Mouse (Mus musculus) adrenal gland, postnatal 4 days (tissue): Measurements from ENCODE around the gene Fam160a2. TPM values are rescaled to one million over a fixed set of nuclear protein-coding genes. Genes with fewer than 3 reads are reported as not detected.

Source experiments
- DNase-seq, 2 experiments: peaks; one replicate each; pipeline ENCODE4 v3.0.0; 2021 to 2022; ENCODE audit warnings: low spot score in 2 of 2, mixed read lengths in 2 of 2
- long read RNA-seq, 2 experiments: library from polyadenylated mRNA; stranded (forward); transcript quantifications; one replicate each; pipeline ENCODE4 v2.0.0; 2021
- total RNA-seq, 2 experiments: library from RNA; stranded (reverse); gene quantifications; 2 replicates each; pipeline ENCODE4 v1.2.3; 2021

Fam160a2 gene
- total RNA-seq = 10 to 100 TPM; 35.0 to 41.9 TPM
- long read RNA-seq, experiment 1, full-length matches to known transcripts = 26 of 37 reads
- long read RNA-seq, experiment 1, partial matches to known transcripts = 2 of 37 reads
- long read RNA-seq, experiment 1, other reads (novel, unspliced or antisense) = 9 of 37 reads
- long read RNA-seq, experiment 2, full-length matches to known transcripts = 24 of 44 reads
- long read RNA-seq, experiment 2, partial matches to known transcripts = 9 of 44 reads
- long read RNA-seq, experiment 2, other reads (novel, unspliced or antisense) = 11 of 44 reads

- DNase-seq = peak; percentile 96 to 99
Observed at GRCm38 (mm10) chr7:105399935-105400624, at the start of gene Fam160a2. Gene Fam160a2 (minus strand): TSS chr7:105400054.

- DNase-seq = no peak
Observed at GRCm38 (mm10) chr7:105445076-105445475, 45.2 kb upstream of the Fam160a2 start.

GRCm38 (mm10) chr7:105441426-105441825 is 41.6 kb upstream of the Fam160a2 start:
- DNase-seq = no peak

- no peak for DNase-seq
Observed at GRCm38 (mm10) chr7:105437979-105438772, 38.3 kb upstream of the Fam160a2 start.

GRCm38 (mm10) chr7:105434798-105435197 is 34.9 kb upstream of the Fam160a2 start:
- no peak for DNase-seq

DNA sequence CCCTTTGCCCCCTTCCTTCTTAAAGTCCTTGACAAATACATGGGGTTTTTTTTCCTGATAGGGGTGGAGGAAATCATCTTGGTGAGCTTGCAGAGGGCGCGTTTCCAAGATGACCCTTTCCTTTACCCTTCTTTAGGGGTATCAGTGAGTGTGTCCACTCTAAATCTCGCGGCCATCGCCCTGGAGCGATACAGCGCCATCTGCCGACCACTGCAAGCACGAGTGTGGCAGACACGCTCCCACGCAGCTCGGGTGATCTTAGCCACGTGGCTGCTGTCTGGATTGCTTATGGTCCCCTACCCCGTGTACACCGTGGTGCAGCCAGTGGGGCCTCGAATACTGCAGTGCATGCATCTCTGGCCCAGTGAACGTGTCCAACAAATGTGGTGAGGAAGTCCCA is 34.0 kb upstream of the Fam160a2 start:
- DNase-seq = no peak

DNA sequence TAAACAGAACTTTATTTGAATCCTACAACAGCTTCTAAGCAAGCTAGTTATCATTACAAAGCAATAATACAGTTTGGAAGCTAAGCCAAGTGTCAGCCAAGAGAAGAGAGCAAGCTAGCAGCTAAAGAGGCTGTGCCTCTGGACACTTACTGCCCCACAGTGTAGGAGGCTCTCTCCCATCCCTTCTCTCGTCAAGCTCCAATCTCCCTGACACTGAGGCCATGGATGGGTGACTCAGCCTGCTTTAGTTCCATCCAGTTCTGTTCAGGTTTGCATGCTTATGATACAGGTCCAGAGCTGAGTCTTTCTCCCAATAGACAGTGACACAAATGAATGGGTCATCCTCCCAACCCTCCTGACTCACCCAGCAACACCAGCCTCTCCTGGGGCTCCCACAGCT is 32.2 kb upstream of the Fam160a2 start:
- no peak for DNase-seq

DNA sequence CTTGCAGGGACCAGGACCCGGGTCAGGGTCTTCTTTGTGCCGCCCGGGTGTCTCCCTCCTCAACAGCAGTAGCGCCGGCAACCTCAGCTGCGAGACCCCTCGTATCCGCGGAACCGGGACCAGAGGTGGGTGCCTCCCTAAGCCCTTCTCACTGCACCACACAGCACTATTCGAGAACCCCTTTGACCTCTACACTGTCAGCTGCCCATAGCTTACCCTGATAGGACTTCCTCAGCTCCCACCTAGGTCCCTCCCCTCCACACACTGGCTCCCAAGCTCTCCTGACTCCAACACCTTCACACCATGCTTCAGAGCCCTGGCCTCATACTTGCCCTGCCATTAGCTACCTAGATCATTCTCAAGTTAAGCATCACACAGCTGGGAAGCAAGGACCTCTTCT is 26.2 kb upstream of the Fam160a2 start:
- no peak for DNase-seq

GRCm38 (mm10) chr7:105425424-105426043 is 25.7 kb upstream of the Fam160a2 start, which contains the start of gene Cckbr:
Gene Cckbr (plus strand): TSS chr7:105425731.
- DNase-seq = no peak

GRCm38 (mm10) chr7:105424368-105424767 is 24.5 kb upstream of the Fam160a2 start:
- no peak for DNase-seq

- DNase-seq = no peak
Observed at GRCm38 (mm10) chr7:105420903-105421302, 21.0 kb upstream of the Fam160a2 start.

DNA sequence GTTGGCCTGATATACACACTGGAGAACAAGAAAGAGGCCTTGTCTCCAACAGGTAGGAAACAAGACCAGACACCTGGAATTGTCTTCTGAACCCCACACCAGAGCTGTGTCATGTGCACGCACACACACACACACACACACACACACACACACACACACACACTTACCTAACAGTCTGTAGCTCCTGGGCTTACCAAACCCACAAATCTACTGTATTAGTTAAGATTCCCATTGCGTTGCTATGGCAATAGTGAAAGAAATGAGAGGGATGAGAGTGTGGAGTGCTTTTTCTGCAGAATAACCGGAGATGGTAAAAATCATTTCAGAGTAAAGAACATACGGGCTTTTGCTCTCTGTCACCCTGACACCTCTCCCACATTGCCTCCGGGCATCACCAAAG is 18.3 kb upstream of the Fam160a2 start:
- no peak for DNase-seq

DNA sequence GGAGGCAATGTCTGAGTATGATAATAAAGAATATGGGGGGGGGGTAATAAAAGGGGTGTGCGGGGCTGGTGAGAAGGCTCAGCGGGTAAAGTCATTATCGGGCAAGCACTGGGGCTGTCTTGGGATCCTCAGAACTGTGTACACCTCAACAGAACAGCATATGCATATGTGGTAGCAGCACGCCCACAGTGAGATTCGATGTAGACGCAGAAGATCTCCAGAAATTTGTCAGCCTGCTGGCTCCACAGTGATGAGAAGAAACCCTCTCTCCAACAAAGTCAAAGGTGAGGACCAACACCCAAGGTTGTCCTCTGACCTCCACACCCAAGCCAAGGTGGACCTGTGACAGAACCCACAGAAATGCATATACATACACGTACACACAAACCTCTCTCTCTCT is 16.7 kb upstream of the Fam160a2 start:
- no peak for DNase-seq

- no peak for DNase-seq
Observed at GRCm38 (mm10) chr7:105414385-105414784, 14.5 kb upstream of the Fam160a2 start.

- DNase-seq = peak in 1 of 2 experiments; percentile 42
Observed at GRCm38 (mm10) chr7:105411874-105412632, 12.2 kb upstream of the Fam160a2 start.

GRCm38 (mm10) chr7:105406322-105406721 is 6.5 kb upstream of the Fam160a2 start:
- DNase-seq = no peak

DNA sequence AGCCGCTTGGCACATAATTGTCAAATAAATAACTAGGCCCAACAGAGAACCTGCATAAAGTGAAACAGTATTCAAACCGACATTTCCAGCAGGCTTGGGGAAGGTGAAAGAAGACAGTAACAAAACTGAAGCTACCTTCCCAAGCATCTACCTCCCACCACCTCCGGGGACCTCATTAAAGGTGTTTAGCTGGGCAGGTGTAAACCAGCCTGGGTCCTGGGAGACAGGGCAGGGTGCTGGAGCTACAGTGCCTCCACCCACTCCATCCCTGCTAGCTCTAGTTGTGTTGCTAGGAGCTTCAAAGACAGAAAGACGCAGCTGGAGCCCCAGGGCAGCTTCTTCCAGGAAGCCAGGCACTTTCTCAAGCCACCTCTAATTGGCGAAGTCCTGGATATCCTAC is 4.4 kb upstream of the Fam160a2 start, which contains the start of gene Cnga4:
TSS of gene Cnga4 (plus strand) at position 301 of the 400 bp plus-strand sequence.
- no peak for DNase-seq

GRCm38 (mm10) chr7:105399058-105399934 is 558 bp downstream of the Fam160a2 start:
- DNase-seq = no peak

DNA sequence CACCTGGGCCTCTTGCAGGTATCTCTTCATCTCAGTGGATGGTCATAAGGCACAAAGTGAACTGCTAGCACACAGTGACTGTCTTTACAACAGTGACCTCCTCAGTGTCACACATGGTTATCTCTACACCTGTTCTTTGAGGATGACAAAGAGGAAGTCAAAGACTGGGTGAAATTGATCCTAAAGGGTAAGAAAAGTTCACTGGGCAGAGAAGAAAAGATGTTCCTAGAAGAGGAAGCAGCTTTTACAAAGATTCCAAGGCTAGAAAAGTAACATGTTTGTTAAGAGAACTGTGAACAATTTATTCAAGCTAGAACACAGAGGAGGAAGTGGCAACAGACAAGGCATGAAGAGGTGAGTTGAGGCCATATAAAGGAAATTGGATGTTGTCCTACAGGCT is 3.7 kb downstream of the Fam160a2 start:
- DNase-seq = no peak
